Mouse (Mus musculus) brain, embryonic 14.5 days (tissue): ENCODE measurements around the gene Mov10. TPM values are rescaled to one million over a fixed set of nuclear protein-coding genes. Genes with fewer than 3 reads are reported as not detected.
"Not testable (repeated sequence)": the region's sequence is repeated elsewhere in the genome, so short reads cannot be mapped to it uniquely, and the experiment has no call there.

Experiments used
- DNase-seq: peaks from one replicate; pipeline ENCODE4 v3.0.0-alpha.2; 2011; ENCODE audit warnings: low read depth
- CTCF ChIP-seq: fragments of 200-500 bp; IDR thresholded peaks from 2 replicates; pipeline ENCODE4 v1.5.1; 2012; ENCODE audit warnings: inconsistent platforms, mild to moderate bottlenecking, moderate library complexity, borderline replicate concordance; ENCODE audit not compliant: insufficient read depth, insufficient read length; ENCODE audit errors: extremely low read depth
- POLR2A ChIP-seq: fragments of 200-500 bp; IDR thresholded peaks from 2 replicates; pipeline ENCODE4 v1.6.1; 2012; ENCODE audit warnings: mild to moderate bottlenecking, inconsistent platforms, borderline replicate concordance; ENCODE audit not compliant: poor library complexity, insufficient read depth, insufficient read length, severe bottlenecking; ENCODE audit errors: extremely low read depth
- polyA plus RNA-seq: library from polyadenylated mRNA; depleted of rRNA; stranded (reverse); fragments of >200 nt; gene quantifications from 2 replicates; pipeline ENCODE4 v1.2.3, GENCODE M21; 2012

Gene Mov10
- polyA plus RNA-seq, 1 experiment = 8.6 TPM

DNA sequence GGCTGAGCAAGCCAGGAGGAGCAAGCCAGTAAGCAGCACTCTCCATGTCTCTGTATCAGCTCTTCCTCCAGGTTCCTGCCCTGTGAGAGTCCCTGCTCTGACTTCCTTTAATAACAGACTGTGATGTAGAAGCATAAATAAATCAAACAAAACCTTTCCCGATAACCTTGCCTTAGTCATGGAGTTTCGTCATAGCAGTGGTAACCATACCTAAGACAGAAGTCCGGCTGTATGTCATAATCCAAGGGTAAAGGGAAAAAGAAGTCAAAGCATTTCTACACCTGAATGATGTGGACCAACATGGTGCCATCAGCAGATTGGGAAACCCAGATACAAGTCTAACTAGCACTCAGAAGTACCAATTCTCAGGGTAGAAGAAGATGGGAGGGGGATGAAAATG, 17.4 kb upstream of the Mov10 start:
- DNase-seq = no peak
- no peak for TF ChIP-seq CTCF
- no peak for TF ChIP-seq POLR2A

- no peak for DNase-seq
- TF ChIP-seq POLR2A (no peak), CTCF (no peak)
These were observed 4.0 kb upstream of the Mov10 start for GRCm38 (mm10) chr3:104822413-104822812.

GRCm38 (mm10) chr3:104820426-104820825, 2.1 kb upstream of the Mov10 start:
- TF ChIP-seq CTCF (no peak), POLR2A (no peak)
- no peak for DNase-seq

DNA sequence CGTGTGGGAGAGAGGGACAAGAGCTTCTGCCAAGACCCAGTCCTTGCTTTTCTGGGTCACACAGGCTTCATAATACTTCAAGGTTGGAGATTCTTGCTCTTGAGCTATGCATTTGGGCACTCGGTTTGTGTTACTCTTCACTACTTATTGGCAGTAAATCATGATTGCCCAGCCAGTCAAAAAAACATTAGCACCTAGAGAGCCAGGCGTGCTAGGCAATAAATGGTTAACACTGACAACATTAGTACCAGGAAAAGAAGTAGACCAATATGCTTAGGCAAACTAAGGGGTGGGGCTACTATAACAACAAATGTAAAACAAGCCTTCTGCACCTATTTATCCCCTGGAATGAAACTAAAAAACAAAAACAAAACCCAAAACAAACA, 379 bp upstream of the Mov10 start:
- TF ChIP-seq POLR2A (no peak), CTCF (no peak)
- no peak for DNase-seq

DNA sequence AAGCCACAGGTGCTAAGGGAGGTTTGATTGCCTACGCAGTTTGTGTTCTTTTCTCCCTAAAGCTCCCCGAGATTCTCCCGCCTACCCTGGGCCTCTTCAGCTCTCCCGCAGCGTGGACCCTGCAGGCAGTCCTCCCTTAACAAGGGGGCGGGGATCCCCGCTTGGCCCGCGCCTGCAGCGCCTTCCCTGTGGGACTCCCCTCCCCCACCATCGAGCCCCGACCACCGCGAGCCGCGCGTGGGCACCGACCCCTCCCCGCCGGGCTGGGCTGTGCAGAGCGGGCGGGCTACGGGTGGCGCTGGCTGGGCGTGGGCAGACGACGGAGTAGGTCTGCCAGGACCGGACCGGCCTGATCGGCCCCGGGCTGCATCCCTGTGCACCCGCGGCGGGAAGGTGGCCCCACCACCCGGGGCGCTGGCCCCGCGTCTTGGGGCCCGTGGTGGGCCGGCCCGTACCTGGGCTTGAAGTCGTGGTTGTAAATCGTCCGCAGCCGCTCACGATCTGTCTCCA, 827 bp downstream of the Mov10 start:
- TF ChIP-seq POLR2A (no peak), CTCF (no peak)
- DNase-seq = peak; percentile 65

DNA sequence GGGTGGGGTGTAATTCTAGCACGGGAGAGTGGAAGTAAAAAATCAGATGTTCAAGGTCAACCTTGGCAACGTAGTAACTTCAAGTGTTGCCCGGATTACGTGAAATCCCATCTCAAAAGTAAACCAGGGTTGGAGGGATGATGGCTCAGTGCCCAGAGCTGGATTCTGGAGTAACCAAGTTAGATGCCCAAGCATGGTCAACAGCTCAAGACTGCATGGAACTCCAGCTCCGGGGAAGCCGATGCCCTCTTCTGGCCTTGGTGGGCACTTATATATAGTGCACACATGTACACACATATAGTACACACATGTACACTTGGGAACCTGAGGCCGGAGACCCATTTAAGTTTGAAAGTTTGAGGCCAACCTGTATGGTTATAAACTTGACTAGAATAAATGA, 2.2 kb downstream of the Mov10 start:
- no peak for DNase-seq
- no peak for TF ChIP-seq CTCF
- TF ChIP-seq POLR2A = no peak

GRCm38 (mm10) chr3:104815346-104815745, 3.0 kb downstream of the Mov10 start:
- TF ChIP-seq CTCF (no peak), POLR2A (no peak)
- no peak for DNase-seq

GRCm38 (mm10) chr3:104814746-104815145, 3.6 kb downstream of the Mov10 start:
- no peak for DNase-seq
- TF ChIP-seq POLR2A (no peak), CTCF (no peak)

- not testable (repeated sequence) for DNase-seq
These were observed 5.1 kb downstream of the Mov10 start for GRCm38 (mm10) chr3:104813227-104813626.

- no peak for DNase-seq
- TF ChIP-seq POLR2A (no peak), CTCF (no peak)
These were observed 6.1 kb downstream of the Mov10 start for GRCm38 (mm10) chr3:104812254-104812653.

DNA sequence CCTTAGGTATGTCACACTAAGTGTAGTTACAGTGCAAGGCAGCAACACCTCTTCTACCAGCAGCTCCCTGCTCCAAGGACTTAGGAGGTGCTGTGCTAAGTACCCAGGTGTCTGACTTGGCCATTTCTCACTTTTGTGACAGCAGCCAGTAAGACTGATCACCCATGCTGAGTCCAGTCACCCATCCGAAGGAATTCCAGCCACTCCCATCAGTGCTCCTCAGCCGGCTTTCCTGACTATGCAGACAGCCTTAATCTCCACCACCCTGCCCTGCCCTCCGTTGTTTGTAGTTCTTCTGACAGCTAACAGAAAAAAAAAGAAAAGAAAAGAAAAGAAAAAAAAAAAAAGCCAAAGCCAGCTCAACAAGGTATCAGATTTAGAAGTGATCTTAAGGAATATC, 6.6 kb downstream of the Mov10 start:
- no peak for TF ChIP-seq CTCF
- no peak for TF ChIP-seq POLR2A
- DNase-seq = no peak

DNA sequence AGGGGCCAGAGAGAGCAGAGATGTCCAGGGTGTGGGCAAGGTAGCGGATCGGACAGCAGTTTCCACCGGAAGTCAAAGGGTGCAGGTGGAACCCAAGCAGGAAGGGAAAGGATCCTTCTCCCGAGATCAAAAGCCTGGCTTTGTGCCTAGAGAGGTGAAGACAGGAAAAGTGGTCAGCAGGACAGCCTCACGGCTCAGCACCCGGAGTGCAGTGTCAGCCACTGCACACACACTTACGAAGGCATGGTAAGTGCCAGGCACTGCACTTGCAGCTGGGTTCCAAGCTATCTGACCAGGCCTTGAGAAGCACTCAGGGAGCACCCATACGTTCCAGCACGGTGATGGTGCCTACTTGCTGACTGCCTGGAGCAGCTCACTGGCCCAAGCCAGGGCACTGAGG, 12.8 kb downstream of the Mov10 start:
- no peak for TF ChIP-seq POLR2A
- TF ChIP-seq CTCF = no peak
- no peak for DNase-seq

- TF ChIP-seq POLR2A (no peak), CTCF (no peak)
These were observed 14.1 kb downstream of the Mov10 start for GRCm38 (mm10) chr3:104804312-104804711.

More at GRCm38 (mm10) chr3:104804312-104804711, 14.1 kb downstream of the Mov10 start:
- DNase-seq = no peak
